Mouse (Mus musculus): ENCODE results near the gene Derl3.

- TF ChIP-seq CTCF (IDR thresholded peaks at IDR 0.05; ENCODE audit: low read depth, low read length) (no peak), POLR2A (IDR thresholded peaks at IDR 0.05; ENCODE audit: extremely low read depth, insufficient read depth, low read length) (peak; percentile 95)
These were observed 42.7 kb downstream of the Derl3 start, which contains the start of gene Mmp11 for GRCm38 (mm10) chr10:75935680-75936541.

All from liver, adult 2 months (tissue).